Mouse (Mus musculus): ENCODE results near the gene Npl.
"Not testable (repeated sequence)": the region's sequence is repeated elsewhere in the genome, so short reads cannot be mapped to it uniquely, and the experiment has no call there.

Gene Npl

GRCm38 (mm10) chr1:153542726-153543320, 7.0 kb downstream of the Npl start:
- DNase-seq (ENCODE audit: low spot score in 2 of 2), result no peak

DNA sequence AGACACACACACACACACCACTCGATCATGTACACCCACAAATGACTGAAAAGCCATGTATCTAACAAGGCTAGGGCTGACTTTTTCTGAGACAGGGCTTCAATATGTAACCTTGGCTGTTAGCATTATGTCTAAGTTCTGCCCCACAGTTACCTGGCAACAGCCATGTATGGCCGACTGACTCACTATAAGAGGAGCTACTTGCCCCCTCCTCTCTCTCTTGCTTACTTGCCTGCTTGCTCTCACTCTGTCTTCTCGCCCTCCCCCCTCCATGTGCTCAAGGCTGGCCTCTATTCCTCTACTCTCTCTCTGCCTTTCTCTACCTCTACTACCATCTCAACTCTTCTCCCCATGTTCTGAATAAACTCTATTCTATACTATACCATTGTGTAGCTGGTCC, 9.1 kb downstream of the Npl start:
- no peak for DNase-seq (ENCODE audit: low spot score in 2 of 2)

DNA sequence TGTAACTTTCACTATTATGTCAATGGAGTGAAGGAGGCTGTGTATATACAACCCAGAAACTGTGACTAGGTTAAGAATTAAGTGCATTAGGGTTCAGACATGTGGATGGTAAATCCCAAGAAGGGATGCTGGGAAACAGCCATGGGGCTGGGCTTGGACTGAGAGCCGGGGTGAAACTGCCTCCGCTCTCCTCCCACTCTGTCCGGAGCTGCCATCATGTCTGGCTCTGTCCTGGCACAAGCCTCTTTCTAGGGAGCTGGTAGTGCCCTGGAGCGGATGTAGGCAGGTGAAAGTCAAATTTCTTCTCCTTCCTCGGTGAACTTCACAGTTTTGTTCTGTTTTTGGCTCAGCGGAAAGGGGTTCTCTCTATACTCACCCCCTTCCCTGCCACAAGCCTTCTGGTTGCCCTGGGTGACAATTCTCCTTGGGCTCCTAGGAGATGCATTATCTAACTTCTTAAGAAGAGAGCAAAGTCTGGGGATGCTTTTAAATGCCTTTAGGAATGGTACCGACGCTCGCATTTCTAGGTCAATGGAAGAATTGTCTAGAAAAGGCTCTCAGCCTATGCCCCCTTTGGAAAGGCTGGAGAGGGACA, 10.0 kb downstream of the Npl start:
- DNase-seq (ENCODE audit: low spot score in 2 of 2), result no peak

GRCm38 (mm10) chr1:153535611-153536010, 14.2 kb downstream of the Npl start:
- no peak for DNase-seq (ENCODE audit: low spot score in 2 of 2)

GRCm38 (mm10) chr1:153532896-153533295, 16.9 kb downstream of the Npl start:
- DNase-seq (ENCODE audit: low spot score in 2 of 2), result not testable (repeated sequence)

- no peak for DNase-seq (ENCODE audit: low spot score in 2 of 2)
These were observed 17.5 kb downstream of the Npl start for GRCm38 (mm10) chr1:153532234-153532841.

- DNase-seq (ENCODE audit: low spot score in 2 of 2), result no peak
These were observed 18.1 kb downstream of the Npl start for GRCm38 (mm10) chr1:153531677-153532233.

GRCm38 (mm10) chr1:153522116-153522515, 27.7 kb downstream of the Npl start:
- no peak for DNase-seq (ENCODE audit: low spot score in 2 of 2)

- DNase-seq (ENCODE audit: low spot score in 2 of 2), result no peak
These were observed 34.5 kb downstream of the Npl start for GRCm38 (mm10) chr1:153515368-153515767.

GRCm38 (mm10) chr1:153510330-153511009, 39.4 kb downstream of the Npl start:
- DNase-seq (ENCODE audit: low spot score in 2 of 2), result no peak

DNA sequence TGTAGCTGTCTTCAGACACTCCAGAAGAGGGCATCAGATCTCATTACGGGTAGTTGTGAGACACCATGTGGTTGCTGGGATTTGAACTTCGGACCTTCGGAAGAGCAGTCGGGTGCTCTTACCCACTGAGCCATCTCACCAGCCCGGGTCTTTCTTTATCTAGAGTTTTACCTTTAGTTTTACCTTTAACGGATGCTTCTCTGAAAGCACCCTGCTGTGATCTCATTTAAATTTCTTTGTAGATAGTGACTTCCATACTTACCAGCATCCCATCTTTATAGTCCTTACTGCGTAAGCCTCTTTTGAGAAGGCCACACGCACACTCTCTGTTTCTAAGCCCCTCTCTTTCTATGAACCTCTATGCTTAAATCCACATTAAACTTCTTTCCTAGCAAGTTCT, 40.3 kb downstream of the Npl start:
- not testable (repeated sequence) for DNase-seq (ENCODE audit: low spot score in 2 of 2)

DNA sequence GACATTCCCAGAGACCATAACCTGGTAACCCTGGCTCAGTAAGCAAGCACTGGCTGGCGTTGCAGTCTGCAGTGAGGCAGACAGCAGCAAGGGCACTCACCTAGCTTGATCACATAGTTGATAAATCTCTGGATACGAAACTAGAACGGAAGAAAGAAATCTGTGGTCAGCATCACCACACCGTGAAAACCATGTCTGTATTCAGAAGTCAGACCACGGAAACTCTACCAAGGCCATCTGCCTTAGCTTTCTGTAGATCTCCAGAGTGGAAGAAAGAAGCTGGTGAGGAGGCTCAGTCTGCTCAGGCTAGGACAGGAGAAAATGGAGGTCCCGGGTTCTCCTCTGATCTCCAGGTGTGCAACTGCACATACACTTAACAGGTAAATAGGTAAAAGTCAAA, 40.8 kb downstream of the Npl start:
- no peak for DNase-seq (ENCODE audit: low spot score in 2 of 2)

GRCm38 (mm10) chr1:153506266-153506665, 43.6 kb downstream of the Npl start:
- peak; percentile 13 to 42 for DNase-seq (ENCODE audit: low spot score in 2 of 2)

DNA sequence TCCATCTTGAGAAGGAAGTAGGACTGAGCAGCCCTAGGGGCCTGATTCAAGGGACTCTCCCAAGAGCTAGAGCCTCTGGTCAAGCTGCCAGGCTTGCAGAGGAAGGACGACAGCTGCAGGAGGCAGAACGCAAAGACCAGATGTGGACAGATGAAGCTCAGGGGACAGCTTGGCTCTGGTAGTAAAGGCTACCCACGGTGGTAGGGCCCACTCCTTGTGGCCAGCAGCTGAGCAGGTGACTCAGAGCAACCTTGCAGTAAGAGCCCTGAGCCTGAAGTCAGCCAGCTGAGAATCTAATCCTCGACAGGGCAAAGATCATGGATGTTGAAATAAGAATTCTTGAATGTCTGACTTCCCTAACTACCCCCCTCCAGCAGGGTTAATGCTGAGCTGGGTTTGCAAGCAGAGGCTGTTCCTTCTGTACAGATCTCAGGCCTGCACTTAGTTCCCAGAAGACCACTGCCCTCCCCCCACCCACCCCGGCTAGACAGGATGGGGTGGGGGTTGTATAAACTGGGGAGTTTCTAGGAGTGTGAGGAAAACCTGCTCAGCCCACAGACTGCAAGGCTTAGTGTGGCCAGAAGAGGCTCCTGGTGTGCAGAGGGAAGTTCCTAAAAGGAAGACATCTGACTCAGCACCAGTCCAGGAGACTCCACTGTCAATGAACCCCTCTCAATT, 48.1 kb downstream of the Npl start:
- DNase-seq (ENCODE audit: low spot score in 2 of 2), result no peak

GRCm38 (mm10) chr1:153500030-153500429, 49.8 kb downstream of the Npl start:
- DNase-seq (ENCODE audit: low spot score in 2 of 2), result no peak

- DNase-seq (ENCODE audit: low spot score in 2 of 2), result no peak
These were observed 53.8 kb downstream of the Npl start for GRCm38 (mm10) chr1:153496030-153496429.

DNA sequence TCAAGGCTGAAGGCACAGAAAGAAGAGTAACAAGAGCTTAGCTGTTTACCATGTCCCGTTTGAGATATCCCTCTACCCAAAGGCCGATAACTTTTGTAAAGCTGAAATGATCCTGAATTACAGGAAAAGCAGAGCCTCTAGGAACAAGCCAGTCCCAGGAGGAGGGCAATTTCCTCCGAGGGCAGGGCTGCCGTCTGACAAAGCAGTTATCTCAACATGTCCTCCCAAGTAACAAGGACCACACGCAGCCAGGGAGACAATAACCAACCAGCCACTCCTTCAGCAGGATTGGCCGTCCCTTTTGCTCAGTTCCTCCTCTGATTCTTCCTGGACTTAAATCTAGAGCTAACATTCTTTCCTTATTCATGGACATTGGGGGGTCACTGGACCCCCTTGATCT, 55.9 kb downstream of the Npl start:
- DNase-seq (ENCODE audit: low spot score in 2 of 2), result no peak

GRCm38 (mm10) chr1:153493338-153493737, 56.5 kb downstream of the Npl start:
- DNase-seq (ENCODE audit: low spot score in 2 of 2), result no peak

DNA sequence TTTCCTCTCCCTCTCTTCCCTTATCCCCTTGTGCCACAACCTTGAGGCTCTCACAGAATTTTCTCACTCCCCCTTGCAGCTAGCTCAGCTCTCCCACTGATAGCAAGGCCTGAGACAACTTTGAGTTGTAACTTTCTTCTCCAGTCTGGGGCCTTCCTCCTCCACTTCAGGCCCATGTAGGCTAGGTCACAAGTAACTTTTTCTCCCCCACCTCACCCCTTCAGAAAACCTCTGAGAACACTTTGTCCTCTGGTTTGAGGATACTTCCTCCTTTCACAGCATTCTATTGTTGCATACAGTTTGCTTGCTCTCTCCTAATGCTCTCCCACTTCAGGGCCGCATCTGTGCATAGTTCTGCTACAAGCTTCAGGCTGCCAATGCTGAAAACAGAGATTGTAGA, 58.0 kb downstream of the Npl start:
- DNase-seq (ENCODE audit: low spot score in 2 of 2), result no peak

DNA sequence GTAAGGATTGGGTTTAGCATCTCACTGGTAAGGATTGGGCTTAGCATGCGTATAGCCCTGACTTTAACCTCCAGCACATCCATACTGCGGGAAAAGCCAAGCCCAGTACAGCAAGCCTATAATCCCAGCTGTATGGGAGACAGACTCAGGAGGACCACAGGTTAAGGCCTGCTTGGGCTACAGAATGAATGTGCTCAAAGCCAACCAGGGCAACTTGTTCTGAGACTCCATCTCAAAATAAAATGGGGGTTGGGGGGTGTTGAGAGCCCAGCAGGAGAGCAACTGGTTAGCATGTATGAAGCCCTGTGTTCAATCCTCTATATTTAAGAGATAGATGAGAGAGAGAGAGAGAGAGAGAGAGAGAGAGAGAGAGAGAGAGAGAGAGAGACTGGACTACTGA, 58.5 kb downstream of the Npl start:
- DNase-seq (ENCODE audit: low spot score in 2 of 2), result no peak

GRCm38 (mm10) chr1:153489963-153490362, 59.9 kb downstream of the Npl start:
- no peak for DNase-seq (ENCODE audit: low spot score in 2 of 2)

- DNase-seq (ENCODE audit: low spot score in 2 of 2), result no peak
These were observed 60.3 kb downstream of the Npl start for GRCm38 (mm10) chr1:153489540-153489939.
